Mouse (Mus musculus) embryonic fibroblast, embryonic 13.5 days (primary cell): ENCODE data around the gene Rapsn.

Experiments
- CTCF ChIP-seq: IDR thresholded peaks from 2 replicates; pipeline ENCODE4 v1.5.1; 2011; ENCODE audit warnings: mild to moderate bottlenecking, control low read depth, low read length, moderate library complexity, borderline replicate concordance; ENCODE audit not compliant: insufficient read depth
- POLR2A ChIP-seq: IDR thresholded peaks from 2 replicates; pipeline ENCODE4 v1.6.1; 2011; ENCODE audit warnings: low read depth, mild to moderate bottlenecking, control low read depth, low read length, moderate library complexity

- no peak for TF ChIP-seq POLR2A
- no peak for TF ChIP-seq CTCF
Observed at GRCm38 (mm10) chr2:91047359-91047758, 11.9 kb downstream of the Rapsn start.
